In the genomic region with DNA sequence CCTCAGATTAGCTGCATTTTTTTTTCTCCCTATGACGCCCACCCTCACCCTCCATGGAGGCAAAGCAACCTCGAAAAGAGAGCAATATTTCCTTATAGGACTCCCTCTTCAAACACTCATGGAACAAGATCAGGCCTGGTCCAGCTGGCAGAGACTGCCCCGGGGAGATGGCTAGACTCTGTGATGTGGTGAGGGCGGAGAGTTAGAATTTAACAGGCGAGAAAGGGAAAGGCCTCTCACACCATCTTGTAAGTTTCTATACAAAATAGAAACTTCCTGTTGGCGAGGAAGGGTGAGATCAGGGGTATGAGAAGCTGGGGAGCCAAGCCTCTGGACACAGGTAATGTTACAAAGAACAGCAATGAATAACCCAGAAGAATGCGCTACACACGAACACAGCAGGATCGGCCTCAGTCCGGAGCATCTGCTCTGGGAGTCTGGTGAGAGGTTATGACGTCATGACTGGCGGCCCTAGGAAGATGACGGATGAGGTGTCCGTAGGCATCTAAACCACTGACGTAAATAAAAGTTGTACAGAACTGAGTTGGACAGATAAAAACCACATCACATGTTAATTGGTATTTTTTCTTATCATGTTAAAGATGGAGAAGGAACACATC, we compare ENCODE assay signal across 20 mouse cellular contexts.
DNase-seq lines count a peak whose midpoint lies in the region; ATAC-seq and TF ChIP-seq lines count a peak whose summit lies in the region.
"Had no signal": no experiment of that assay in that cellular context is flagged by ENCODE, and none has a peak within 500 bp of the region (broad histone marks: within the 10 kb centered on the region; RNA-seq: fewer than 3 reads in every experiment).

No protein-coding gene starts in this region.

- TF ChIP-seq CTCF in lung, embryonic 14.5 days (IDR thresholded peaks at IDR 0.05; ENCODE audit: low read depth): no peak
- no peak for TF ChIP-seq CTCF in kidney, adult 2 months (conservative IDR thresholded peaks at IDR 0.05; ENCODE audit: insufficient read depth, insufficient read length, low read depth, low read length)

- DNase-seq in lung, embryonic 14.5 days: peak; percentile 49
- DNase-seq in lung, postnatal 14 days: no peak
- peak; percentile 68 for DNase-seq in kidney, adult 2 months
- DNase-seq in kidney, postnatal 14 days: peak; percentile 55
- peak; percentile 11 to 30 for DNase-seq in natural killer cell, adult 2 months (ENCODE audit: low spot score in 2 of 2)
- no peak for DNase-seq in testis, postnatal 10 days (ENCODE audit: low spot score)
- DNase-seq in right cerebral cortex, postnatal 14 days: no peak
- DNase-seq: adrenal gland, postnatal 10 days; cerebellum, postnatal 10 days; gastrocnemius, postnatal 10 days; heart, postnatal 10 days; lung, postnatal 36 days; right cerebral cortex, adult 18-20 months; thymus, postnatal 36 days had no signal

- no peak overlapping the region for H3K4me3 ChIP-seq in lung, embryonic 14.5 days (ENCODE audit: low read depth, low read length)
- H3K4me3 ChIP-seq in kidney, adult 2 months (ENCODE audit: insufficient read depth, low read depth, low read length): no peak overlapping the region
- H3K4me3 ChIP-seq: embryonic facial prominence, embryonic 12.5 days; heart, embryonic 10.5 days; hindbrain, embryonic 12.5 days; liver, embryonic 15.5 days had no signal

- no peaks in the 10 kb centered on the region for H3K36me3 ChIP-seq in lung, embryonic 14.5 days (ENCODE audit: insufficient read depth)
- H3K36me3 ChIP-seq in kidney, adult 2 months (ENCODE audit: control insufficient read depth, insufficient read depth, low read length): no peaks in the 10 kb centered on the region
- H3K36me3 ChIP-seq: embryonic facial prominence, embryonic 12.5 days; heart, embryonic 10.5 days; hindbrain, embryonic 12.5 days; liver, embryonic 15.5 days had no signal

- no peak for TF ChIP-seq POLR2A in kidney, adult 2 months (IDR thresholded peaks at IDR 0.05; ENCODE audit: low read depth, low read length)

- no peak overlapping the region for H3K4me2 ChIP-seq in lung, embryonic 14.5 days
- H3K4me2 ChIP-seq: embryonic facial prominence, embryonic 12.5 days; hindbrain, embryonic 12.5 days; liver, embryonic 15.5 days had no signal

- peak; percentile 47; the same call in 1 of the 2 replicates for ATAC-seq in lung, embryonic 14.5 days (ENCODE audit: insufficient read depth)
- ATAC-seq: forebrain, embryonic 14.5 days; Patski had no signal

- H3K9me3 ChIP-seq in lung, embryonic 14.5 days (ENCODE audit: low read depth, low read length): no peaks in the 10 kb centered on the region
- H3K9me3 ChIP-seq: embryonic facial prominence, embryonic 12.5 days; heart, embryonic 10.5 days; hindbrain, embryonic 12.5 days; liver, embryonic 15.5 days had no signal

- 61% methylated on average over 15 of the region's 15 CpGs for WGBS in lung, embryonic 14.5 days
- 54% methylated on average over 15 of the region's 15 CpGs for WGBS in kidney, adult 2 months

- peaks cover 2% of the 10 kb centered on the region; the same call in 1 of the 2 replicates for H3K4me1 ChIP-seq in lung, embryonic 14.5 days (ENCODE audit: insufficient read depth)
- H3K4me1 ChIP-seq in kidney, adult 2 months (ENCODE audit: control insufficient read depth, insufficient read depth, low read length): peaks cover 32% of the 10 kb centered on the region
- H3K4me1 ChIP-seq: embryonic facial prominence, embryonic 12.5 days; hindbrain, embryonic 12.5 days had no signal

- no peak overlapping the region for H3K27ac ChIP-seq in lung, embryonic 14.5 days (ENCODE audit: low read depth)
- H3K27ac ChIP-seq in kidney, adult 2 months (ENCODE audit: insufficient read depth, low read depth, low read length): peak overlapping the region; percentile 91
- H3K27ac ChIP-seq: embryonic facial prominence, embryonic 12.5 days; heart, embryonic 10.5 days; hindbrain, embryonic 12.5 days had no signal

- no peak overlapping the region for H3K9ac ChIP-seq in lung, embryonic 14.5 days
- H3K9ac ChIP-seq: embryonic facial prominence, embryonic 12.5 days; hindbrain, embryonic 12.5 days; liver, embryonic 15.5 days had no signal

- no peaks in the 10 kb centered on the region for H3K27me3 ChIP-seq in lung, embryonic 14.5 days (ENCODE audit: insufficient read depth, low read length)
- H3K27me3 ChIP-seq in kidney, adult 2 months (replicated peaks; ENCODE audit: control insufficient read depth, insufficient read depth, low read length): no peaks in the 10 kb centered on the region
- H3K27me3 ChIP-seq: embryonic facial prominence, embryonic 12.5 days; hindbrain, embryonic 12.5 days; liver, embryonic 15.5 days; Patski had no signal

Comparison
In these comparisons a context has a peak if more than half of its experiments do, and no peak if none do; other contexts are left out.
1. DNase-seq: peak in lung, embryonic 14.5 days (single experiment), kidney, adult 2 months (single experiment), kidney, postnatal 14 days (single experiment) and natural killer cell, adult 2 months (2 of 2); none in lung, postnatal 14 days (single experiment), testis, postnatal 10 days (single experiment) and right cerebral cortex, postnatal 14 days (single experiment).